Mouse (Mus musculus) CD4-positive, CD25-positive, alpha-beta regulatory T cell, adult 4 months (primary cell): Measurements from ENCODE around the gene Slc1a6. TPM values are rescaled to one million over a fixed set of nuclear protein-coding genes. Genes with fewer than 3 reads are reported as not detected.
"Not testable (repeated sequence)": the region's sequence is repeated elsewhere in the genome, so short reads cannot be mapped to it uniquely, and the experiment has no call there.

ENCODE experiments used
- ATAC-seq: one replicate; pipeline ENCODE4 v1.8.0; 2017
- polyA plus RNA-seq, 2 experiments: library from polyadenylated mRNA; unstranded; fragments of 100-300 nt; shearing (Covaris generic); gene quantifications; one replicate each; pipeline ENCODE4 v1.2.1; 2017

Slc1a6 gene
- polyA plus RNA-seq: not detected

GRCm38 (mm10) chr10:78779981-78780651 is at the start of gene Slc1a6:
Gene Slc1a6 (plus strand): TSS chr10:78780496.
- no peak for ATAC-seq

DNA sequence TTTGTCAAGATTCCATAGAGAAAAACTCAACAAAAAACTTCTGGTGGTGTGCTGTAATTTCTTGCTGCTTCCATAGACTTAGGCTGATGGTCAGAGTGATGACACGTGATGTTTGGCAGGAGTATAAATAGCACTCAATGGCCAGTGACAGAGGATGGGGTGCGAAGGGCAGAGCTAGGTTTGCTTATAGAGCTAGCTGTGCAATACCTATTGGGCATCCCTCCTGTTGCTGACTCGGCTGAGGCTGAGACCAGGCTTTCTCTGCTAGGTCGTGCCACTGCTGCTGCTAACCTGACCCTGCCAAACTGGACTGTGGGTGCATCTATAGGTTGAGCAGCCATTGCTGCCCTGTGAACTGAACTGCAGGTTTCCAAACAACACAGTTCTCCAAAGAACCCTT is 40.5 kb upstream of the Slc1a6 start:
- ATAC-seq: no peak

GRCm38 (mm10) chr10:78743721-78744120 is 36.6 kb upstream of the Slc1a6 start:
- ATAC-seq: no peak

DNA sequence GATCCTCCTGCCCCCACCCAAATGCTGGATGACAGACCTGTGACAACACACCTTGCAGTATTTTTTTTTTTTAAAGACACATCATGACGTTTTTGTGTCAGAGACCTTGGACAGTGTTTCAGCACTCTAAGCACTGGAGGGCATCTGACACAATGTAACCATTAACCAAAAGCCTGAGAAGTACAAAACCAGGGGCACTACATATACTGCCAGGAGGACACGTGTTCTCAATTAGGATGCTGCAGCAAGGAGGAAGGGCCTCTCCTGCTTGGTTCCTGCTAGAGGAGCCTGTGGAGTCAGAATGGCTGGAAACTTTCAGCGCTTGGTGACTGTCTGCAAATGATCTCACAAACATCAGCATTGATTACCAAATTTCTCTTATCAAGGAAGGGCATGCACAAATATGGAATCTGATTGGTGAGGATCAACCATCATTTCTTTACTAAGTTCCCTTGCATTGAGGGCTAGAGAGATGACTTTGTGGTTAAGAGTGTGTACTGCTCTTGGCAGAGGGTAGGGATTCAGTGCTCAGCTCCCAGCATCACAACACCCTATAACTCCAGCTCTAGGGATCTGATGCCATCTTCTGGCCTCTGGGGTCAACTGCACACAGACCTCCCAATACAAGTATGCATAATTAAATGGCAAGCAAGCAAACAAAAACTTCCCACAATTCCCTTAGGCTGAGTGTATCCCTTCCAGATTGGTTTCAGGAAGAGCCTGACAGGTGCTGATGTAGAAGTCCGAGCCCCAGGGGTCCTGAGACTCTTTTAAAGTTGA is 34.7 kb upstream of the Slc1a6 start:
- no peak for ATAC-seq

DNA sequence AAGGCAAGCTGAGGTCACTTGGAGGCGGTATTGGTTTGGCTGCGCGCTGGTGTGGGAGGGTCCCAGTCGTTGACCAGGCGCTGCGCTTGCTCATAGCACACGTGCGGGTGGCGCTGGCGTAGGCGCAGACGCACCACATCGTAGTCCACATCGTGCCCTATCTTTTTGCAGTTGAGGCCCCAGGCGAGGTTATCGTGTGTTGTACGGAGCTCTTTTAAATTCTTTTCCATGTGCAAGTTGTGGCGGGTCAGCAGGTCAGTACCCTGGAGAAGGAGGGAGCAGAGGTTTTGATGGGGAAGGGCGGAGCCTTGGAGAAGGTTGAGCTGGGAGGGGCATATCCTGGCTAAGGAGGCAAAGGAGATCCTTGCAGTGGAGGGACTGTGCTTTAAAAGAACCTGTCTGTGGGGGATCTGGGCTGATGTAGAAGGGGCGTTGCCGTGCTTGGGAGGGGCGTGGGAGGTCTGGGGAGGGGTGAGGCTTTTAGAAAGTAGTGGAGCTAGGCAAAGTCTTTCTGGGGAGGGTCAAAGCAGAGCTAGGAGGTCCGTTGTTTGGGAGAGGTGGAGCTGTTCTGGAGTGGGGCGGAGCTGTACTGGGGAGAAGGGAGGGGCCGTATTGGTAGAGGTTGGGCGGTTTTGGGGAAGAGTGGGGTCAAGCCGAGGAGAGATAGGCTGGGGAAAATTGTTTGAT is 33.1 kb upstream of the Slc1a6 start:
- ATAC-seq: no peak

DNA sequence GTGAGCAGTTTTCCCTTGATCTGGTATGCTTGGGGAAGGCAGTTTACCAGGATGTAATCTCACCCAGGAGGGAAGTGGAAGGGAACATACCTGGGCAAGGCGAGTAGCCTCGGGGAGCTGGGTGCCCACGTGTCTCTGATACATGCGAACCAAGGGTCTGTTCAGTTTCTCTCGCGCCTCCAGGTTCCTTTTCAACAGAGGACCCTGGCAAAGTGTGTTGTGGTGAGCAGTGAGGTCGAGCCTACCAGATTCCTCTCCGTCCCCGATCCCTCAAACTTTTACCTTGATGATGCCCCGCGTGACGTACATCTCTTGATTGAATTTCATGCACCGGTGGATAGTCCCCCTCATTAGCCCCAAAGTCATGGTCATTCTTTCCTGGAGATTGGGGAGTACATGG is 32.1 kb upstream of the Slc1a6 start:
- ATAC-seq: no peak

- ATAC-seq: no peak
Measured at GRCm38 (mm10) chr10:78748946-78749345, 31.4 kb upstream of the Slc1a6 start.

- ATAC-seq: no peak
Measured at GRCm38 (mm10) chr10:78752452-78753191, 27.7 kb upstream of the Slc1a6 start, which contains the start of gene Ccdc105. Gene Ccdc105 (minus strand): TSS chr10:78753065.

- no peak for ATAC-seq
Measured at GRCm38 (mm10) chr10:78756021-78756420, 24.3 kb upstream of the Slc1a6 start.

- no peak for ATAC-seq
Measured at GRCm38 (mm10) chr10:78765570-78765969, 14.7 kb upstream of the Slc1a6 start.

DNA sequence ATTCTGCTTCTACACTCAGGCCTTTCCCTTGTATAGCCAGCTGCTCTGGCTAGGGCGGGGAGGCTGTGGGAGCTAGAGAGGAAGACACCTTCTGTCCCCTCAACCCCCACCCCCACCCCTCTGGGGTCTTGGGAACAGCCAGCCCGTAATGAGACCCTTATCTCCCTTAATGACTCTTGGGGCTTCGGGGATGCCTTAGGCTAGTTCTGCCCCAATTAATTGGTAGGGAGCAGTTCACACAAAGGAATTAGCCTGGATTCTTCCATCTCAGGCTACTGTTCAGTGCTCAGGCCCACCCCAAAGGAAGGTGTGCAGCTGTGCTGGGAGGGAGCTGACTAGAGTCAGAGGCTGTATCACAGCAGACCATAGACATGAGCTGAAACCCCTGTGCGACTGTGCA is 4.5 kb upstream of the Slc1a6 start:
- ATAC-seq: no peak

GRCm38 (mm10) chr10:78779527-78779926 is 769 bp upstream of the Slc1a6 start:
- ATAC-seq: no peak

DNA sequence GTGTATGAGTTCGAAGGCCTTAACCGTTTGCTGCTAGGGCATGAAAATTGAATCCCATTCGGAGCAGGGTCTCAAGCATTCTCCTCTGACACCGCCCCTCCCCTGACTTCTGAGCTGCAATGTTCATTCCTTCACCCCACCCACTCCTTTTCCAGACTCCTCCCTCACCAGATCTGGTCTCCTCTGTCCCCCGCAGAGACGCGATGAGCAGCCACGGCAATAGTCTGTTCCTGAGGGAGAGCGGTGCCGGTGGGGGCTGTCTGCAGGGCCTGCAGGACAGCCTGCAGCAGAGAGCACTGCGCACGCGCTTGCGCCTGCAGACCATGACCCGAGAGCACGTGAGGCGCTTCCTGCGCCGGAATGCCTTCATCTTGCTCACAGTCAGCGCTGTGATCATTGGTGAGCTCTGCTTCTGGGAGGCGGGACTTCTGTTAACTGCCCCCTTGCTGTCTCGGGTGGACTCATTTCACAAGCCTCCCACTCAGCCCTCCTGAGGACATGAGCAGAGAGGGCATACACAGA is 7.3 kb downstream of the Slc1a6 start:
- ATAC-seq: no peak

GRCm38 (mm10) chr10:78790561-78790960 is 10.3 kb downstream of the Slc1a6 start:
- no peak for ATAC-seq

GRCm38 (mm10) chr10:78801449-78801848 is 21.2 kb downstream of the Slc1a6 start:
- no peak for ATAC-seq

DNA sequence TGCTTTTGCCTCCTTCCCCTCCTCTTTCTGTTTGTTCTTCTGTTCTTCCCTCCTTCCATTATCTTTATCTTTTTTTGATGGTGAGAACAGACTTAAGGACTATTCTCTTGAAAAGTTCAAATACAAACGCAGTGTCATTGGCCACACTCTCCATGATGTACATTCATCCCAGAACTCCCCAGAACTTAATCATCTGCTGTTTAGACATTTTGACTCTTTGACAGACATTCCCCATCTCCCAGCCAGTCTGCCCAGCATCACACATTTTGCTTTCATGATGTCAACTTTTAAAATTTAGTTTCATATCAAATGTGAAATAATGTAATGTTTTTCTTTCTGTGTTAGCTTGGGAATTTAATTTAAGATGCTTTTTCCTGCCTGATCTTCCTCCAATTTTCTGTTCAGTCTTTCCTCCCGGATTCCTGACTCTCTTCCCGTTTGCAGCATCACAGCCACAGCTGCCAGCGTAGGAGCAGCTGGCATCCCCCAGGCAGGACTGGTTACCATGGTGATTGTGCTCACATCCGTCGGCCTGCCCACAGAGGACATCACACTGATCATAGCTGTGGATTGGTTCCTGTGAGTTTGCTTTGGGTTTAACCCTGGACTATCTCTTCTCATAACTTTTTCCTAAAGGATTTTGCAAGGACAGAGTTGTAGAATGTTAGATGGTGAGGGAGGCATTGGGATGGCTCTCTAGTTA is 32.2 kb downstream of the Slc1a6 start:
- no peak for ATAC-seq

- not testable (repeated sequence) for ATAC-seq
Measured at GRCm38 (mm10) chr10:78840456-78840855, 60.2 kb downstream of the Slc1a6 start.

GRCm38 (mm10) chr10:78852066-78852465 is 71.8 kb downstream of the Slc1a6 start, which contains the start of gene Olfr1356:
Gene Olfr1356 (minus strand): TSS chr10:78852166.
- no peak for ATAC-seq
